Mouse (Mus musculus) limb, embryonic 14.5 days (tissue): ENCODE results near the gene Timm8a2. TPM values are rescaled to one million over a fixed set of nuclear protein-coding genes. Genes with fewer than 3 reads are reported as not detected.

Experiments used
- ATAC-seq: fragments of 200-750 bp; cut with Nextera tagmentation; 2 replicates; pipeline ENCODE4 v1.8.0; 2017; ENCODE audit warnings: low read depth, moderate number of reproducible peaks, moderate TSS enrichment; ENCODE audit not compliant: low FRiP score
- DNase-seq: peaks from one replicate; pipeline ENCODE4 v3.0.0-alpha.2; 2015; ENCODE audit warnings: low spot score
- H3K27ac ChIP-seq: fragments of 300-500 bp; sonication (generic); replicated peaks from 2 replicates; pipeline ENCODE4 v1.5.1; 2014; ENCODE audit warnings: low read depth, mild to moderate bottlenecking, low read length, moderate library complexity, mixed read lengths
- H3K27me3 ChIP-seq: fragments of 300-500 bp; sonication (generic); 2 replicates; pipeline ENCODE4 v1.6.1; 2014; ENCODE audit warnings: low read length, mixed read lengths; ENCODE audit not compliant: control insufficient read depth, insufficient read depth
- H3K36me3 ChIP-seq: fragments of 300-500 bp; sonication (generic); 2 replicates; pipeline ENCODE4 v1.6.1; 2014; ENCODE audit warnings: mild to moderate bottlenecking, low read length, moderate library complexity, mixed read lengths; ENCODE audit not compliant: control insufficient read depth, insufficient read depth
- H3K4me1 ChIP-seq: fragments of 300-500 bp; sonication (generic); 2 replicates; pipeline ENCODE4 v1.6.1; 2014; ENCODE audit warnings: antibody characterized with exemption, low read length, mixed read lengths; ENCODE audit not compliant: control insufficient read depth, insufficient read depth
- H3K4me2 ChIP-seq: fragments of 300-500 bp; sonication (generic); replicated peaks from 2 replicates; pipeline ENCODE4 v1.6.1; 2014; ENCODE audit warnings: low read depth, mild to moderate bottlenecking, low read length, moderate library complexity; ENCODE audit not compliant: severe bottlenecking
- H3K4me3 ChIP-seq: fragments of 300-500 bp; sonication (generic); replicated peaks from 2 replicates; pipeline ENCODE4 v1.5.1; 2014; ENCODE audit warnings: low read length
- H3K9ac ChIP-seq: fragments of 300-500 bp; sonication (generic); 2 replicates; pipeline ENCODE4 v1.6.1; 2014; ENCODE audit warnings: mild to moderate bottlenecking, low read depth, low read length, moderate library complexity; ENCODE audit not compliant: severe bottlenecking
- H3K9me3 ChIP-seq: fragments of 300-500 bp; sonication (generic); 2 replicates; pipeline ENCODE4 v1.6.1; 2016; ENCODE audit warnings: low read length; ENCODE audit not compliant: control insufficient read depth
- POLR2A ChIP-seq: fragments of 200-500 bp; IDR thresholded peaks from 2 replicates; pipeline ENCODE4 v1.8.0; 2012; ENCODE audit warnings: inconsistent platforms, mild to moderate bottlenecking, moderate library complexity, borderline replicate concordance; ENCODE audit not compliant: insufficient read depth, insufficient read length; ENCODE audit errors: extremely low read depth
- WGBS: fragments of 180-500 bp; shearing (Covaris S2); extraction: QIAGEN DNeasy Blood & Tissue Kit; methylation state at CpG from one replicate; pipeline ENCODE4 v1.1.7; 2014; 5-methylcytosine and 5-hydroxymethylcytosine counted together
- polyA plus RNA-seq, 2 experiments: library from polyadenylated mRNA; depleted of rRNA in 1 of 2; stranded (reverse) in 1 of 2; unstranded in 1 of 2; fragments of >200 nt; fragmentation: Nextera tagmentation in 1 of 2; extraction: Ambion mirVana in 1 of 2; gene quantifications; 2 replicates each; pipeline versions ENCODE4 v1.2.1 to v1.2.3; 2012 to 2014

Timm8a2 gene
- polyA plus RNA-seq, 2 experiments = 0.20 TPM; not detected in 1

GRCm38 (mm10) chr14:121989331-121989730, 45.1 kb upstream of the Timm8a2 start:
- Histone ChIP-seq H3K9me3 (no peaks in the 10 kb centered on the region), H3K27ac (no peak overlapping the region), H3K27me3 (no peaks in the 10 kb centered on the region), H3K4me3 (no peak overlapping the region), H3K4me2 (no peak overlapping the region), H3K9ac (no peak overlapping the region), H3K36me3 (peaks cover 6% of the 10 kb centered on the region; the same call in 1 of the 2 replicates), H3K4me1 (no peaks in the 10 kb centered on the region)
- WGBS = 94% methylated on average over 3 of the region's 3 CpGs
- ATAC-seq (no peak), DNase-seq (no peak)
- TF ChIP-seq POLR2A = no peak

GRCm38 (mm10) chr14:121989869-121990268, 44.6 kb upstream of the Timm8a2 start:
- Histone ChIP-seq H3K27ac (no peak overlapping the region), H3K4me1 (no peaks in the 10 kb centered on the region), H3K9me3 (no peaks in the 10 kb centered on the region), H3K27me3 (no peaks in the 10 kb centered on the region), H3K4me2 (no peak overlapping the region), H3K36me3 (peaks cover 9% of the 10 kb centered on the region), H3K9ac (no peak overlapping the region), H3K4me3 (no peak overlapping the region)
- WGBS = 91% methylated on average over 3 of the region's 3 CpGs
- DNase-seq (no peak), ATAC-seq (no peak)
- no peak for TF ChIP-seq POLR2A

GRCm38 (mm10) chr14:121990897-121991296, 43.6 kb upstream of the Timm8a2 start:
- Histone ChIP-seq H3K4me1 (no peaks in the 10 kb centered on the region), H3K9me3 (no peaks in the 10 kb centered on the region), H3K27me3 (no peaks in the 10 kb centered on the region), H3K4me2 (no peak overlapping the region), H3K27ac (no peak overlapping the region), H3K4me3 (no peak overlapping the region), H3K9ac (no peak overlapping the region), H3K36me3 (peaks cover 9% of the 10 kb centered on the region)
- TF ChIP-seq POLR2A = no peak
- DNase-seq (no peak), ATAC-seq (no peak)
- WGBS = 82% methylated on average over 6 of the region's 6 CpGs

GRCm38 (mm10) chr14:121991921-121992320, 42.6 kb upstream of the Timm8a2 start:
- H3K4me1 ChIP-seq = no peaks in the 10 kb centered on the region
- H3K9ac ChIP-seq = no peak overlapping the region
- no peak for ATAC-seq
- H3K4me2 ChIP-seq = no peak overlapping the region
- no peak overlapping the region for H3K4me3 ChIP-seq
- no peak overlapping the region for H3K27ac ChIP-seq
- no peak for DNase-seq
- peaks cover 15% of the 10 kb centered on the region for H3K36me3 ChIP-seq
- H3K27me3 ChIP-seq = no peaks in the 10 kb centered on the region
- TF ChIP-seq POLR2A = no peak
- H3K9me3 ChIP-seq = no peaks in the 10 kb centered on the region

GRCm38 (mm10) chr14:121992395-121993280, 41.8 kb upstream of the Timm8a2 start:
- Histone ChIP-seq H3K36me3 (peaks cover 15% of the 10 kb centered on the region), H3K9ac (no peak overlapping the region), H3K27ac (no peak overlapping the region), H3K9me3 (no peaks in the 10 kb centered on the region), H3K4me1 (no peaks in the 10 kb centered on the region), H3K27me3 (no peaks in the 10 kb centered on the region), H3K4me3 (no peak overlapping the region), H3K4me2 (no peak overlapping the region)
- ATAC-seq = no peak
- no peak for DNase-seq
- no peak for TF ChIP-seq POLR2A
- WGBS = 86% methylated on average over 13 of the region's 13 CpGs

GRCm38 (mm10) chr14:121993616-121994015, 40.9 kb upstream of the Timm8a2 start:
- Histone ChIP-seq H3K4me1 (no peaks in the 10 kb centered on the region), H3K9me3 (no peaks in the 10 kb centered on the region), H3K4me2 (no peak overlapping the region), H3K27me3 (no peaks in the 10 kb centered on the region), H3K36me3 (peaks cover 15% of the 10 kb centered on the region), H3K4me3 (no peak overlapping the region), H3K27ac (no peak overlapping the region), H3K9ac (no peak overlapping the region)
- no peak for TF ChIP-seq POLR2A
- 85% methylated on average over 4 of the region's 4 CpGs for WGBS
- ATAC-seq (no peak), DNase-seq (no peak)
